ENCODE assay signal across 27 mouse cellular contexts in the genomic region with DNA sequence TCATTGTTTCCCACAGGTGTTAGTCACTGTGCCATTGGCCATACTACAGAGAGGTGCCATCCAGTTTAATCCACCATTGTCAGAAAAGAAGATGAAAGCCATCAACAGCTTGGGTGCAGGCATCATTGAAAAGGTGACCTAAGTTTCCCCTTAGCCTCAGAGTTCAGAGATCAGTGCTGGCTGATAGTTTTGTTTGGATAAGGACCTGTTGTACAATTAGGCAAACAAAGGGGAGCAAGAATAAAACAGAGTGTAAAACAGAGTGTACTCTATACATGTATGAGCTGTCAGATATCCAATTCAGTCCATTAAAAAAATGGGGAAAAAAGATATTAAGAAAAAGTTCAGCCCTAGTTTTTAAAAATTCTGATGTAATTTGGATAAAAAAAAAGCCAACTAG. TPM values are rescaled to one million over a fixed set of nuclear protein-coding genes. Genes with fewer than 3 reads are reported as not detected.
DNase-seq lines count a peak whose midpoint lies in the region; ATAC-seq and TF ChIP-seq lines count a peak whose summit lies in the region.
"Had no signal": no experiment of that assay in that cellular context is flagged by ENCODE, and none has a peak within 500 bp of the region (broad histone marks: within the 10 kb centered on the region; RNA-seq: fewer than 3 reads in every experiment).

No protein-coding gene starts in this region.

- no peak for TF ChIP-seq CTCF in liver, postnatal 0 days (IDR thresholded peaks at IDR 0.05; ENCODE audit: low read depth)

- no peak overlapping the region for H3K4me2 ChIP-seq in liver, embryonic 11.5 days
- no peak overlapping the region for H3K4me2 ChIP-seq in liver, postnatal 0 days (ENCODE audit: low read depth, low read length)
- H3K4me2 ChIP-seq in hindbrain, embryonic 16.5 days (ENCODE audit: low read length), result no peak overlapping the region
- H3K4me2 ChIP-seq: embryonic facial prominence, embryonic 12.5 days; embryonic facial prominence, embryonic 15.5 days; forebrain, embryonic 12.5 days; heart, embryonic 11.5 days; hindbrain, embryonic 15.5 days had no signal

- H3K4me3 ChIP-seq in heart, embryonic 10.5 days, result no peak overlapping the region
- no peak overlapping the region for H3K4me3 ChIP-seq in liver, embryonic 11.5 days (ENCODE audit: low read depth, low read length)
- H3K4me3 ChIP-seq in liver, postnatal 0 days (ENCODE audit: low read depth, low read length), result no peak overlapping the region
- H3K4me3 ChIP-seq in hindbrain, embryonic 16.5 days (ENCODE audit: low read length), result no peak overlapping the region
- H3K4me3 ChIP-seq: embryonic facial prominence, embryonic 12.5 days; embryonic facial prominence, embryonic 15.5 days; forebrain, embryonic 12.5 days; heart, adult 2 months; hindbrain, embryonic 15.5 days had no signal

- no peaks in the 10 kb centered on the region for H3K9me3 ChIP-seq in heart, embryonic 10.5 days
- H3K9me3 ChIP-seq in liver, embryonic 11.5 days (ENCODE audit: control insufficient read depth, low read length), result 0 out of 2 replicates have a peak, but pooled peaks cover 2% of the 10 kb centered on the region
- H3K9me3 ChIP-seq in liver, postnatal 0 days (ENCODE audit: low read length), result no peaks in the 10 kb centered on the region
- no peaks in the 10 kb centered on the region for H3K9me3 ChIP-seq in hindbrain, embryonic 16.5 days (ENCODE audit: control insufficient read depth, low read length)
- H3K9me3 ChIP-seq: embryonic facial prominence, embryonic 12.5 days; embryonic facial prominence, embryonic 15.5 days; forebrain, embryonic 12.5 days; G1E; hindbrain, embryonic 15.5 days had no signal

- TF ChIP-seq EP300 in liver, postnatal 0 days (IDR thresholded peaks at IDR 0.05; ENCODE audit: low read depth), result no peak

- H3K27ac ChIP-seq in heart, embryonic 10.5 days, result no peak overlapping the region
- H3K27ac ChIP-seq in liver, embryonic 11.5 days (ENCODE audit: low read depth, low read length), result no peak overlapping the region
- peak overlapping the region; percentile 89 for H3K27ac ChIP-seq in liver, postnatal 0 days (ENCODE audit: low read depth)
- H3K27ac ChIP-seq in hindbrain, embryonic 16.5 days (ENCODE audit: low read depth, low read length), result no peak overlapping the region
- H3K27ac ChIP-seq: embryonic facial prominence, embryonic 12.5 days; embryonic facial prominence, embryonic 15.5 days; forebrain, embryonic 12.5 days; heart, adult 2 months; hindbrain, embryonic 15.5 days had no signal

- H3K36me3 ChIP-seq in heart, embryonic 10.5 days, result peaks cover 31% of the 10 kb centered on the region
- H3K36me3 ChIP-seq in liver, embryonic 11.5 days (ENCODE audit: control insufficient read depth, insufficient read depth, low read length), result peaks cover 9% of the 10 kb centered on the region
- H3K36me3 ChIP-seq in liver, postnatal 0 days (replicated peaks; ENCODE audit: insufficient read depth, low read length), result peaks cover 18% of the 10 kb centered on the region
- peaks cover 36% of the 10 kb centered on the region for H3K36me3 ChIP-seq in hindbrain, embryonic 16.5 days (ENCODE audit: control insufficient read depth, insufficient read depth, low read length)

- 0 out of 2 replicates have a peak, but pooled peaks cover 4% of the 10 kb centered on the region for H3K4me1 ChIP-seq in heart, embryonic 10.5 days
- H3K4me1 ChIP-seq in liver, embryonic 11.5 days (replicated peaks; ENCODE audit: control insufficient read depth, insufficient read depth, low read length), result no peaks in the 10 kb centered on the region
- H3K4me1 ChIP-seq in liver, postnatal 0 days (ENCODE audit: insufficient read depth), result peaks cover 8% of the 10 kb centered on the region; the same call in 1 of the 2 replicates
- no peaks in the 10 kb centered on the region for H3K4me1 ChIP-seq in hindbrain, embryonic 16.5 days (ENCODE audit: control insufficient read depth, insufficient read depth, low read depth, low read length)
- H3K4me1 ChIP-seq: embryonic facial prominence, embryonic 12.5 days; embryonic facial prominence, embryonic 15.5 days; forebrain, embryonic 12.5 days; hindbrain, embryonic 15.5 days had no signal

- peak; percentile 58 for DNase-seq in heart, embryonic 10.5 days (ENCODE audit: low spot score)
- no peak for DNase-seq in heart, postnatal 4 days
- no peak for DNase-seq in liver, embryonic 11.5 days (ENCODE audit: low spot score)
- no peak for DNase-seq in liver
- no peak for DNase-seq in liver, postnatal 0 days
- DNase-seq in yolk sac, embryonic 10.5 days (ENCODE audit: low spot score), result peak; percentile 45
- no peak for DNase-seq in right cerebral cortex, adult 2 months (ENCODE audit: low spot score in 2 of 2)
- DNase-seq: adrenal gland, postnatal 10 days; adrenal gland, postnatal 36 days; B cell, adult 2 months; cerebellum, adult 2 months; cerebellum, adult 9-11 months; cerebellum, postnatal 25 days; gastrocnemius, postnatal 10 days; gastrocnemius, postnatal 36 days; heart, adult 2 months; heart, postnatal 36 days had no signal

- ATAC-seq in liver, embryonic 11.5 days (replicated peaks; ENCODE audit: low FRiP score), result 0 out of 2 replicates have a peak, but pooled peaks have one; percentile 43
- peak; percentile 94 for ATAC-seq in liver, postnatal 0 days
- ATAC-seq in hindbrain, embryonic 16.5 days, result no peak
- ATAC-seq: forebrain, embryonic 16.5 days; Patski had no signal

- no peaks in the 10 kb centered on the region for H3K27me3 ChIP-seq in heart, embryonic 10.5 days (ENCODE audit: insufficient read depth, poor library complexity, severe bottlenecking)
- H3K27me3 ChIP-seq in liver, embryonic 11.5 days (replicated peaks; ENCODE audit: control insufficient read depth, insufficient read depth, low read length), result no peaks in the 10 kb centered on the region
- H3K27me3 ChIP-seq in liver, postnatal 0 days (ENCODE audit: insufficient read depth, low read length), result no peaks in the 10 kb centered on the region
- no peaks in the 10 kb centered on the region for H3K27me3 ChIP-seq in hindbrain, embryonic 16.5 days (replicated peaks; ENCODE audit: control insufficient read depth, insufficient read depth, low read length)
- H3K27me3 ChIP-seq: CH12.LX; embryonic facial prominence, embryonic 12.5 days; embryonic facial prominence, embryonic 15.5 days; forebrain, embryonic 12.5 days; hindbrain, embryonic 15.5 days; Patski had no signal

- no peak overlapping the region for H3K9ac ChIP-seq in liver, embryonic 11.5 days (ENCODE audit: low read depth, low read length)
- H3K9ac ChIP-seq in liver, postnatal 0 days (replicated peaks), result no peak overlapping the region
- no peak overlapping the region for H3K9ac ChIP-seq in hindbrain, embryonic 16.5 days (ENCODE audit: low read depth, low read length)
- H3K9ac ChIP-seq: embryonic facial prominence, embryonic 12.5 days; embryonic facial prominence, embryonic 15.5 days; forebrain, embryonic 12.5 days; hindbrain, embryonic 15.5 days had no signal

RNA-seq across cellular contexts. Expression of gene Dek, which starts 28.6 kb away (rescaled TPM):
- polyA plus RNA-seq in heart, embryonic 10.5 days (2016; fragmentation: Nextera tagmentation; extraction: Ambion mirVana), result 167 and 249 TPM in 2 replicates
- 10 to 100 TPM; 85.5 to 87.1 TPM for total RNA-seq in heart, postnatal 4 days (2021)
- 366 and 391 TPM in 2 replicates for polyA plus RNA-seq in liver, embryonic 11.5 days (2014; fragmentation: Nextera tagmentation; extraction: Ambion mirVana)
- 285 and 302 TPM in 2 replicates for polyA plus RNA-seq in liver, postnatal 0 days (2015; fragmentation: Nextera tagmentation; extraction: Ambion mirVana)
- polyA plus RNA-seq in hindbrain, embryonic 16.5 days (2015; fragmentation: Nextera tagmentation; extraction: Ambion mirVana), result 99.1 and 101 TPM in 2 replicates

RNA-seq across cellular contexts. Expression of gene Tpmt, which starts 32.8 kb away (rescaled TPM):
- 16.3 and 21.1 TPM in 2 replicates for polyA plus RNA-seq in heart, embryonic 10.5 days (2016; fragmentation: Nextera tagmentation; extraction: Ambion mirVana)
- total RNA-seq in heart, postnatal 4 days (2021), result 10 to 100 TPM in 1 of 2 experiments, 1 to 10 TPM in 1; 8.4 to 14.5 TPM
- polyA plus RNA-seq in liver, embryonic 11.5 days (2014; fragmentation: Nextera tagmentation; extraction: Ambion mirVana), result 14.2 and 15.9 TPM in 2 replicates
- 26.7 and 28.4 TPM in 2 replicates for polyA plus RNA-seq in liver, postnatal 0 days (2015; fragmentation: Nextera tagmentation; extraction: Ambion mirVana)
- 19.6 and 22.7 TPM in 2 replicates for polyA plus RNA-seq in hindbrain, embryonic 16.5 days (2015; fragmentation: Nextera tagmentation; extraction: Ambion mirVana)

RNA-seq across cellular contexts. Expression of gene Kdm1b, which starts 34.1 kb away (rescaled TPM):
- polyA plus RNA-seq in heart, embryonic 10.5 days (2016; fragmentation: Nextera tagmentation; extraction: Ambion mirVana), result 7.9 and 9.2 TPM in 2 replicates
- total RNA-seq in heart, postnatal 4 days (2021), result 1 to 10 TPM; 8.1 to 8.6 TPM
- polyA plus RNA-seq in liver, embryonic 11.5 days (2014; fragmentation: Nextera tagmentation; extraction: Ambion mirVana), result 8.7 and 9.2 TPM in 2 replicates
- 4.0 and 4.6 TPM in 2 replicates for polyA plus RNA-seq in liver, postnatal 0 days (2015; fragmentation: Nextera tagmentation; extraction: Ambion mirVana)
- polyA plus RNA-seq in hindbrain, embryonic 16.5 days (2015; fragmentation: Nextera tagmentation; extraction: Ambion mirVana), result 17.5 and 20.7 TPM in 2 replicates

RNA-seq across cellular contexts. Expression of gene Rnf144b, which starts 45.1 kb away (rescaled TPM):
- 0.98 and 1.6 TPM in 2 replicates for polyA plus RNA-seq in heart, embryonic 10.5 days (2016; fragmentation: Nextera tagmentation; extraction: Ambion mirVana)
- 1 to 10 TPM; 7.3 to 8.1 TPM for total RNA-seq in heart, postnatal 4 days (2021)
- polyA plus RNA-seq in liver, embryonic 11.5 days (2014; fragmentation: Nextera tagmentation; extraction: Ambion mirVana), result 0.55 and 0.90 TPM in 2 replicates
- polyA plus RNA-seq in liver, postnatal 0 days (2015; fragmentation: Nextera tagmentation; extraction: Ambion mirVana), result 4.3 and 6.3 TPM in 2 replicates
- polyA plus RNA-seq in hindbrain, embryonic 16.5 days (2015; fragmentation: Nextera tagmentation; extraction: Ambion mirVana), result 0.81 and 1.1 TPM in 2 replicates
- total RNA-seq: CH12.LX had no signal

Comparison
In these comparisons a context has a peak if more than half of its experiments do, and no peak if none do; other contexts are left out.
1. DNase-seq: peak in heart, embryonic 10.5 days (single experiment) and yolk sac, embryonic 10.5 days (single experiment); none in heart, postnatal 4 days (single experiment), liver, embryonic 11.5 days (single experiment), liver (single experiment), liver, postnatal 0 days (single experiment) and right cerebral cortex, adult 2 months (0 of 2).